Mouse (Mus musculus): Measurements from ENCODE around the gene Tbx15. TPM values are rescaled to one million over a fixed set of nuclear protein-coding genes. Genes with fewer than 3 reads are reported as not detected.

Tbx15 gene
- polyA plus RNA-seq (2016; fragmentation: Nextera tagmentation; extraction: Ambion mirVana): 1.6 and 2.5 TPM in 2 replicates

DNA sequence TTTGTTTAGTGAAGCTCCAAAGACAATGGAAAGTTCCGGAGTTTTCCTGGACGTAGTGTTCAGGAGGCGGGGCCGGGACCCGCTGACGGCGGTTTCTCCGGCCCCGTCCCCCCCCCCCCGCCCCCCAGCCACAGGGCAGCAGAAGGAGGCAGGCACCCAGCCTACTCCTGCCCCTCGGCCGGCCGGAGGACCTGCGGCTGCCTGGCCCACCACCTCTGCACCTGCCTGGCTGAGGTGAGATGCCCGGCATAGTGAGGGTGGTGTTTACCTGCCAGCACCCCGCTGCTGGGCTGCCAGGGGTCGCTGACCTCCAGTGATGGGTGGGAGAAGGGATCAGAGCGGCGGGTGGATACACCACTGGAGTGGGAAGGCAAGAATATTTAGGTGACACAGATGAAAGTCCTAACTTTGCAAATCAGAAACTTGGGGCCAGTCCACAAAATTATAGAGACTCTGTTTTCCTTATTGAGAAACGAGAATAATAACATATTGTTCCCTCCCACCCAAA, at the start of gene Tbx15:
Gene Tbx15, plus strand, starts transcription at position 169 of the 508 bp plus-strand sequence.
- no peaks in the 10 kb centered on the region for H3K36me3 ChIP-seq (replicated peaks)
- no peaks in the 10 kb centered on the region for H3K9me3 ChIP-seq
- peak within 1 kb of the TSS; percentile 41 for H3K4me3 ChIP-seq
- peaks cover 100% of the 10 kb centered on the region for H3K27me3 ChIP-seq (replicated peaks; ENCODE audit: low read depth, poor library complexity, severe bottlenecking)
- WGBS: under 1% methylated on average over 20 of the region's 20 CpGs
- peaks cover 16% of the 10 kb centered on the region for H3K4me1 ChIP-seq
- H3K27ac ChIP-seq (replicated peaks): no peak within 1 kb of the TSS
- peak; percentile 43 for DNase-seq (ENCODE audit: low spot score)

DNA sequence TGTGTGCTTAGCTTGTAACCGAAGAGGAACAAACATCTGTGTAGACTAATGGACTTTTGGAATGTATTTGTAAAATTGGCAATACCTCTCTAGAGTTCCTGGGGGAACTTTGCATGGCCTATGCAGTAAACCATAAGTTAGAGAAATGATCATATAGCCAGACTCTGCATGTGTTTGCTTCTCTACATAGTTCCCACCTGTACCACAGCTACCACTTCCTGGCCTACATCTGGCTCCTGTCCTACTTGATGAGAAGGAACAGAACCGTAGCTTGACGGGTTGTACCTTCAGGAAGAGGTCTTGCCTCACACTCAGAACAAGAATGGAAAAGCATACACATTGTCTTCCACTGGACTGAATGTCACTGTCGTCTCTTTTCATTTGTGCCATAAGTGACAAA, 46.6 kb upstream of the Tbx15 start:
- DNase-seq (ENCODE audit: low spot score): no peak
- 84% methylated on average over 4 of the region's 4 CpGs for WGBS
- H3K4me1 ChIP-seq: peaks cover 7% of the 10 kb centered on the region; the same call in 1 of the 2 replicates
- peaks cover 8% of the 10 kb centered on the region for H3K36me3 ChIP-seq (replicated peaks)
- H3K27me3 ChIP-seq (replicated peaks; ENCODE audit: low read depth, poor library complexity, severe bottlenecking): no peaks in the 10 kb centered on the region
- no peak overlapping the region for H3K27ac ChIP-seq (replicated peaks)
- no peaks in the 10 kb centered on the region for H3K9me3 ChIP-seq
- no peak overlapping the region for H3K4me3 ChIP-seq

DNA sequence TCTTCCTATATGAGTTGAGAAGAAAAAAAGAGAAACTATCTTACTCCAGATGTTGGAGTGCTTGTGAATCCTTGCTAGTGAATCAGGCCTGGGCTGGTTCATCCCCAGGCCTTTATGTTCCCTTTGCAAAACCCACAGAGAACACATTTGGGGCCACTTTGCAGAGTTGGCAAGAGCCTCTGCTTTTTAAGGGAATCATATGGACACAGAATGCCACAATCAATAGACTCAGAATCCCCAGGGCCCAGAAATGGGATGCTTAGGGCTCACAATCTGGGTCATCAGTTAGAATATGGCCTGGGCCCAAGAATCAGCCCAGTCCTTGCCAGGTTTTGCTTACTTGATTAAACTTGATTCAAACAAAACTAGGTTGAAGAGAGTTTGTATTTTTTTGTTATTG, 36.9 kb upstream of the Tbx15 start:
- Histone ChIP-seq H3K4me1 (peaks cover 4% of the 10 kb centered on the region; the same call in 1 of the 2 replicates), H3K27ac (replicated peaks) (no peak overlapping the region), H3K9me3 (no peaks in the 10 kb centered on the region), H3K36me3 (replicated peaks) (0 out of 2 replicates have a peak, but pooled peaks cover 5% of the 10 kb centered on the region), H3K27me3 (replicated peaks; ENCODE audit: low read depth, poor library complexity, severe bottlenecking) (no peaks in the 10 kb centered on the region), H3K4me3 (no peak overlapping the region)
- no peak for DNase-seq (ENCODE audit: low spot score)

DNA sequence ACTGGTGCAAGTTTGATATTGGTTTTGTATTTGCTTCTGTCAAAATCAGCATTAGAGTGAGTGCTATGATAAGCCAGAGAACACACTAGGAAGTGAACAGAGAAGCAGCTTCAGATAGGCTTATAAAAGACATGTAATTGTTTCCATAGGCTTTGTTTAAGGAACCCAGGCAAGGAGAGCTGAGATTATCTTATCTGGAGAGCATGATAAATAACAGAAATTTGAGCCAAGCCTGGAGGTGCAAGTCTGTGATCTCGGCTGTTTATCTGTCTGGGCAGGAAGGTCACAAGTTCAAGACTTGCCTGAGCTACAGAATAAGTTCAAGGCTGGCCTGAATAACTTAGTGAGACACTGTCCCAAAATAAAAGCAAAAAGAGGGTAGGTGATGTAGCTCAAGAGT, 31.8 kb upstream of the Tbx15 start:
- H3K9me3 ChIP-seq: no peaks in the 10 kb centered on the region
- H3K36me3 ChIP-seq (replicated peaks): 0 out of 2 replicates have a peak, but pooled peaks cover 5% of the 10 kb centered on the region
- WGBS: 33% methylated on average over 1 of the region's 1 CpGs
- H3K27me3 ChIP-seq (replicated peaks; ENCODE audit: low read depth, poor library complexity, severe bottlenecking): no peaks in the 10 kb centered on the region
- DNase-seq (ENCODE audit: low spot score): no peak
- H3K4me1 ChIP-seq: peaks cover 26% of the 10 kb centered on the region
- H3K27ac ChIP-seq (replicated peaks): no peak overlapping the region
- H3K4me3 ChIP-seq: no peak overlapping the region

DNA sequence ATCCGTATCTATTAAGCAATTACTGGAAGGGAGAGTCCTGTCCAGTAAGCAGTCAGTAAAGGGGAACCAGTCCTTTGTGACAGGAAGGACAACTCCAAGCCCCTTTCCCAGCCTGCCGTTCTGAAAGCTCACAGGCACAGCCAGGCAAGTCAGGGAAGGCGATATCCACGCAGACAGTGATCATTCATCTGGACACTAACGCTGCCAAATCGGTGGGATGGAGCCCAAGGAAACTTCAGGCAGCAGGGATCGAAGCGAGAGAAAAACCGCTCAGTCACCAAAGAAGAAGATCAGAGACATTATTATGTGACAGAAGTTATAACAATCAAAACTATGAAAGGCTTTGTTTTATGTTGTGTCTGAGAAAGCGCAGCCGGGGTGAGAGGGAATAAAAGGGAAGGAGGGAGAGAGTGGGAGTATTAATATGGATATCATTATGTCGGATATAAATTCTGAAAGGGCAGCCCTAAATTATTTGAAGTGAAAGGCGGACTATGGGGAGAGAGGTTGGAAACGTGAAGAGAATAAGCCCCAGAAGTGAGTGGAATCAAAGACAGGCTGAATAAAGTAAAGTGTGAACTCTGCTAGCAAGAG, 29.0 kb upstream of the Tbx15 start:
- Histone ChIP-seq H3K4me3 (no peak overlapping the region), H3K27ac (replicated peaks) (no peak overlapping the region), H3K4me1 (peaks cover 22% of the 10 kb centered on the region), H3K9me3 (no peaks in the 10 kb centered on the region), H3K36me3 (replicated peaks) (no peaks in the 10 kb centered on the region; the same call in 1 of the 2 replicates), H3K27me3 (replicated peaks; ENCODE audit: low read depth, poor library complexity, severe bottlenecking) (no peaks in the 10 kb centered on the region)
- 56% methylated on average over 14 of the region's 14 CpGs for WGBS
- no peak for DNase-seq (ENCODE audit: low spot score)

DNA sequence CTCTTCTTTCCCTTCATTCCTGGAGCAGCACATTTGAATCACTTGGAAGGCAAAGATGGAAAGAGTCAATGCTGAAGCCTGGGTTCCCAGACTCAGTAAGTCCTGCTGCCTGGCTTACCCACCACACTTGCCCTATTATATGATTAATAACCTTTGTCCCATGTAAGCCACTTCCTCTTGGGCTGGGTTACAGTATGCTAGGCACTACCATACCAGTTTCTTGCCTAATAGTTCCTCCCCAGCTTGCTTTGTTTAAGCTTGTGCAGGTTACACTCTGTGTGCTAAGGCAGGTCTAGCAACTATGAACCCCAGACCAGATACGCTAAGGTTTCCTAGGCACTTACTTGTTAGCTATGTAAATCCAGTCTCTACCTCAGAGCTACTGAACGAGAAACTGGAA, 12.4 kb upstream of the Tbx15 start:
- no peak overlapping the region for H3K27ac ChIP-seq (replicated peaks)
- H3K4me3 ChIP-seq: no peak overlapping the region
- peaks cover 14% of the 10 kb centered on the region for H3K27me3 ChIP-seq (replicated peaks; ENCODE audit: low read depth, poor library complexity, severe bottlenecking)
- no peaks in the 10 kb centered on the region for H3K4me1 ChIP-seq
- H3K36me3 ChIP-seq (replicated peaks): no peaks in the 10 kb centered on the region
- H3K9me3 ChIP-seq: no peaks in the 10 kb centered on the region
- no peak for DNase-seq (ENCODE audit: low spot score)
- WGBS: 79% methylated on average over 2 of the region's 2 CpGs

DNA sequence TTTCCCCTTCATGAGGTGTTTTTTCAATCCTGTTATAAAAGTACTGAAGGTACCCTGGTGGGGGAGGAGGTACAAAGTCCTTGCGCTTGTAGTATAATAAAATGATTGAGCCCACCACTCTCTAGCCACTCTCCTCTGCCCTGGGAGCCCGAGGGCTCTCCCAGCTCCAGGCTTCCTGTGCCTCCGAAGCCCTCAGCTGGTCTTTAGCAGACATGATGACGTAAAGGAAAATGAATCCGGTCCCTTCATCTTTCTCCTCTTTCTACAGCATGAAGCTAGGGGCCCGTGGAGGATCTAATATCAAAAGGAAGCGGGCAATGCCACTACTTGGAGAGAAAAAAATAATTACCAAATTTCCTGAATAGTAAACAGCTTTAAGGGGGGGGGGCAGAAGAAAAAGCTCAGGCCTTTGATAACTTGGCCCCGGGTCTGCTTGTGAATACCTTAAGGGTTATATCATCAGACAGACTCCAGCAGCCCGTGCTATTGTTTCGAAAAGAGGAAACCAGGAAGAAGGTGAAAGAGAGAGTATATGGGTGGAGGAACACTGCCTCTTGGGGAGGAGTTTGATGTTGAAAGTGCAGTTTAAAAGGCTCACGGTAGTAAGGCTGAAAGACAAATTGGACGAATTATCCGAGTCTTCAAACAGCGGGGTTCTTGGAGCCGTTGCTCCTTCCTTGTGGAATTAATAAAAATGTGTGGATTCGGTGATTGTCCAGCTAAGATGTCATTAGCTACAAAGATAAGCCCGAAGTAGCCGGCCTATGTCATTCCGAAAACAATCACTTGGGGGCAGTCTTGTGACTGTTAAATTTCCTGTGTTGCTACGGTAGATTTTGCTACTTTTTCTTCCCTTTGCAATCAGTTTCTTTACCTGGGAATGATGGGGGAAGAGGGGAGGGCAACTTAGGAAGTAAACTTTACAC, 6.5 kb upstream of the Tbx15 start:
- H3K27ac ChIP-seq (replicated peaks): no peak overlapping the region
- no peaks in the 10 kb centered on the region for H3K9me3 ChIP-seq
- H3K36me3 ChIP-seq (replicated peaks): no peaks in the 10 kb centered on the region
- 6% methylated on average over 20 of the region's 20 CpGs for WGBS
- peak; percentile 74 for DNase-seq (ENCODE audit: low spot score)
- peak overlapping the region; percentile 41 for H3K4me3 ChIP-seq
- peaks cover 72% of the 10 kb centered on the region for H3K27me3 ChIP-seq (replicated peaks; ENCODE audit: low read depth, poor library complexity, severe bottlenecking)
- peaks cover 21% of the 10 kb centered on the region for H3K4me1 ChIP-seq

DNA sequence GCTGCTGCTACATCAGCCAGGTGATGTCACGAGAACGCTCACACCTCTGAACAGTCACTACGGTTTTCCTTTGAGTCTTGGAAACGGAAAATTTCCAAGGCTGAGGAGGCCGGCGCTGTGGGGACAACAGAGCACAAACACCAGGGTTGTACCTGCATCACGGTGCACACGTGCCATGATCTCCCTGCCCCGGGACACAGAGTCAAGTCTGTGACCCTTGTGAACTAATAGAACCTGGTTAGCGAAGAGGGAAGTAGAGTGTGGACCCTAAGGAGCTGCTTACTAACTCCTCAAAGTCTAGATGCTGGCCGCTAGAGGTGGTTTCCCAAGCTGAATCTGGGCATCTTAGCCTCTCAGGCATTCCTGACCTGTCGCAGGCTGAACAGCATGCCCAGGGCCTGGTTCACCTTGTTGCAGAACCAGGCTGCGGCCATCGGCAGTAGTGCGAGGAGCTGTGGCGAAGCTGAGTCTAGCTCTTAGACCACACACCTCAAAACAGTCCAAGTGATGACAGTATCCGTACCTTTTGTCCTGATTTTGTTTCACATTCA, 5.8 kb upstream of the Tbx15 start:
- H3K27ac ChIP-seq (replicated peaks): no peak overlapping the region
- no peaks in the 10 kb centered on the region for H3K9me3 ChIP-seq
- peak; percentile 52 for DNase-seq (ENCODE audit: low spot score)
- peak overlapping the region; percentile 41 for H3K4me3 ChIP-seq
- H3K36me3 ChIP-seq (replicated peaks): no peaks in the 10 kb centered on the region
- H3K27me3 ChIP-seq (replicated peaks; ENCODE audit: low read depth, poor library complexity, severe bottlenecking): peaks cover 79% of the 10 kb centered on the region
- 3% methylated on average over 17 of the region's 17 CpGs for WGBS
- peaks cover 21% of the 10 kb centered on the region for H3K4me1 ChIP-seq

DNA sequence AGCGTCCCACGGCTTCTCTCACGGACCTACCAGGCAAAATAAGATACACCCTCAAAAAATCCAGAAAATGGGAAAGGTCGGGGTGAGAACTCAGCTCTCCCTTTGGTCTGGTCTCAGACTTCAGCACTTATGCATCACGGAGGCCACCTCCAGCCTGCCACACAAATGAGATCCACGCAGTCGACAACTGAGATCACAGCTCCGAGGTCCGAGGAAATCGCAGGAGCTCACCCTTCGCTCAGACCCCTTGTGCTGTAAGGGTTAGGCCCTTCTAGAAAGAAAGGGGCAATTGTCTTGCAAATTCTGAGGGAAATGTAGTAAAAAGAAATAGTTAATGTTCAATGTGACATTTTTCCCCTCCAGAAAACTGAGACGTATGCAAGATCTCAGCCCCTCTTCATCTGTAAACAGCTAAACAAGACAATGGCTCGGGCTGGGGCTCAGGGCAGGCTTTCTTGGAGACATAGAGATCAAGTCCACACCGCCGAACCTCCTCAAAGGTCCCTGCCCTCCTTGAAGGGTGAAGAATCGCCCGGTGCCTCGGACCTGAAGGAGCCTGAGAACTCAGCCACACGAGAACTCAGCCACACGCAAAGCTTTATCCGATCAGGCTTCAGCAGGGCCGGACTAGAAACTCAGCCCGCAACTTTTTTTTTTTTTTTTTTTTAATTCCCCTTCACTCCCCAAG, 4.9 kb upstream of the Tbx15 start:
- Histone ChIP-seq H3K4me1 (peaks cover 23% of the 10 kb centered on the region), H3K36me3 (replicated peaks) (no peaks in the 10 kb centered on the region), H3K9me3 (no peaks in the 10 kb centered on the region), H3K4me3 (no peak overlapping the region), H3K27me3 (replicated peaks; ENCODE audit: low read depth, poor library complexity, severe bottlenecking) (peaks cover 88% of the 10 kb centered on the region), H3K27ac (replicated peaks) (no peak overlapping the region)
- WGBS: 1% methylated on average over 23 of the region's 23 CpGs
- DNase-seq (ENCODE audit: low spot score): peak; percentile 54

DNA sequence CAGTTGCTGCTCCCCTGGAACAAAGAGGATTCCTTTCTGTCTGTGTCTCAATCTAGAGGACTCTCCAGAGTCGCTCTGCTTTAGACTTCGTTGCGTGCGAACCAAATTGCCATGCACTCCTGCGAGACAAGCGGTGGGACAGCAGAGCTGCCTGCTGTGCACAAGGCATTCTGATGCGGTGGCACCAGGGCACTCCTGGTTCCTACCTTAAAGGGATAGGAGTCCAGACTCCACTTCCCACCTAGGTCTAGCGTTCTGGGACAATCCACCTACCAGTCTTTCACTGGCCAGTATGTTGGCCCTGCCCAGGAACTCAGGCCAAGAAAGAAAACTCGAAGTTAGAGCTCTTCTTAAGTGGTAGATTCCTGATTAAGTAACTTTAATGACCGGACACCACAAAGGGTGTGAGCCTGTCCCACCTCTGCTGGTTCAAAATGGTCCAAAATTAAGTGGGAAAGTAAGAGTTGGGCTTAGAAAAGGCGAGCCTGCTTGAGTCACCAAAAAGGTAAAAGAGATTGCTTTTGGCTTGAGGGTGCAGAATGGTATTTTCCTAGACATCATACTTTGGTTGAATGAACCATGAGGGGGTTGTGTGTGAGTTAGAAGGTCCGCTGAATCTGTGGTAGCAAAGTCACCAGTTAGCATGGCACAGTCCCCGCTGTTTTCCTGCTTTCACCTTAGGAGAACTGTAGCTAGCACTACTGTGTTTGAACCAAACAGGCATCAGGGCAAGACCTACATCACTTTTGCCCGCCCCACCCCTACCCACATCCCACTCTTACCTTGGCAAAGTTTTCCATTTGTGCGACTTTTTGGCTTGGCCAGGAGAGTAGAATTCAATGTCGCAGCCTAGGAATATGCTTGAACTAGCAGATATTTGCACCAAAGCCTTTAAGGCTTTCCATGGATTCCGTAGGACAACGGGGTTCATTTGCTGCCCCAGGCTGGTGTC, 4.1 kb upstream of the Tbx15 start:
- peaks cover 96% of the 10 kb centered on the region for H3K27me3 ChIP-seq (replicated peaks; ENCODE audit: low read depth, poor library complexity, severe bottlenecking)
- peak; percentile 56 for DNase-seq (ENCODE audit: low spot score)
- H3K4me3 ChIP-seq: no peak overlapping the region
- 2% methylated on average over 18 of the region's 18 CpGs for WGBS
- no peak overlapping the region for H3K27ac ChIP-seq (replicated peaks)
- H3K9me3 ChIP-seq: no peaks in the 10 kb centered on the region
- H3K36me3 ChIP-seq (replicated peaks): no peaks in the 10 kb centered on the region
- H3K4me1 ChIP-seq: peaks cover 28% of the 10 kb centered on the region

DNA sequence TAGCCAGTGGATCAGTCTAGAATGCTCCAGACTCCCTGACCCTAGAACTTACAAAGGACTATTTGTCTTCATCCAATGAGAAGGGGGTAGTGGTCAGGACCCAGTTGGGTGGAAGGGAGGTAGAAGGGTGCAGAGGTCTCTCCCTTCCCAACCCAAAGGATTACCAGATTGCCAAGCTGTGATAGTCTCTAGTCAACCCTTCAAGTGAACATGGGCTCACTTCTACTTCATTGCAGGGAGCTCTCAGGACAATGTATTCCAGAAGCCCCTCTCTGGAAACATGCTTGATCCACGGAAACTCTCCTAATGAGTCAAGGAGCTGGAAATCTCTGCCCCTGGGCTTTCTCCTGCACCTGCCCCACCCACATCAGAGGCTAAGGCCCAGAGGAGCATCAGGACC, 1.5 kb upstream of the Tbx15 start:
- H3K9me3 ChIP-seq: no peaks in the 10 kb centered on the region
- peaks cover 29% of the 10 kb centered on the region for H3K4me1 ChIP-seq
- H3K4me3 ChIP-seq: no peak overlapping the region
- H3K36me3 ChIP-seq (replicated peaks): no peaks in the 10 kb centered on the region
- 0% methylated on average over 1 of the region's 1 CpGs for WGBS
- peaks cover 99% of the 10 kb centered on the region for H3K27me3 ChIP-seq (replicated peaks; ENCODE audit: low read depth, poor library complexity, severe bottlenecking)
- peak; percentile 26 for DNase-seq (ENCODE audit: low spot score)
- no peak overlapping the region for H3K27ac ChIP-seq (replicated peaks)
